Mouse (Mus musculus) Muller cell, postnatal 12 days (primary cell): ENCODE data around the gene Inca1.

Experiments used
- DNase-seq: peaks from one replicate; pipeline ENCODE4 v3.0.0-alpha.2; 2015; ENCODE audit errors: inconsistent ontology term

Inca1 gene

GRCm38 (mm10) chr11:70701984-70702733 lies 2.2 kb upstream of the Inca1 start:
- no peak for DNase-seq

GRCm38 (mm10) chr11:70701221-70701955 lies 1.4 kb upstream of the Inca1 start:
- no peak for DNase-seq

GRCm38 (mm10) chr11:70700613-70701012 lies 658 bp upstream of the Inca1 start:
- peak; percentile 85 for DNase-seq

GRCm38 (mm10) chr11:70699051-70699450 lies 904 bp downstream of the Inca1 start:
- DNase-seq = no peak

- no peak for DNase-seq
These were observed 2.6 kb downstream of the Inca1 start for GRCm38 (mm10) chr11:70697376-70697775.

GRCm38 (mm10) chr11:70693504-70693903 lies 6.5 kb downstream of the Inca1 start:
- no peak for DNase-seq

GRCm38 (mm10) chr11:70689578-70689977 lies 10.4 kb downstream of the Inca1 start:
- DNase-seq = no peak

GRCm38 (mm10) chr11:70688372-70688771 lies 11.6 kb downstream of the Inca1 start:
- peak; percentile 58 for DNase-seq

- DNase-seq = peak; percentile 90
These were observed 12.3 kb downstream of the Inca1 start, which contains the start of gene Camta2 for GRCm38 (mm10) chr11:70687601-70688199. TSS of gene Camta2 (minus strand) at chr11:70688105.

GRCm38 (mm10) chr11:70686901-70687566 lies 12.9 kb downstream of the Inca1 start:
- DNase-seq = peak; percentile 27

- DNase-seq = no peak
These were observed 16.3 kb downstream of the Inca1 start for GRCm38 (mm10) chr11:70683640-70684039.

GRCm38 (mm10) chr11:70681897-70682581 lies 17.9 kb downstream of the Inca1 start:
- DNase-seq = peak; percentile 78

- no peak for DNase-seq
These were observed 18.8 kb downstream of the Inca1 start for GRCm38 (mm10) chr11:70681170-70681569.

GRCm38 (mm10) chr11:70679894-70680293 lies 20.1 kb downstream of the Inca1 start:
- DNase-seq = no peak

- DNase-seq = no peak
These were observed 20.6 kb downstream of the Inca1 start for GRCm38 (mm10) chr11:70679361-70679760.

GRCm38 (mm10) chr11:70678576-70678975 lies 21.4 kb downstream of the Inca1 start:
- no peak for DNase-seq

GRCm38 (mm10) chr11:70678092-70678491 lies 21.9 kb downstream of the Inca1 start:
- DNase-seq = no peak

GRCm38 (mm10) chr11:70674501-70674900 lies 25.5 kb downstream of the Inca1 start:
- no peak for DNase-seq

- no peak for DNase-seq
These were observed 25.9 kb downstream of the Inca1 start for GRCm38 (mm10) chr11:70674014-70674413.

- DNase-seq = no peak
These were observed 28.5 kb downstream of the Inca1 start for GRCm38 (mm10) chr11:70671333-70672047.

- DNase-seq = peak; percentile 31
These were observed 29.5 kb downstream of the Inca1 start for GRCm38 (mm10) chr11:70670483-70670882.
